Mouse (Mus musculus): ENCODE data around the gene Sept3.
A peak's percentile ranks its signal among the peaks of the same experiment; 100 is the strongest.

Gene Sept3

GRCm38 (mm10) chr15:82271201-82271600 is 3.5 kb upstream of the Sept3 start:
- peak; percentile 70 for DNase-seq (ENCODE audit: low spot score)

GRCm38 (mm10) chr15:82272295-82272694 is 2.4 kb upstream of the Sept3 start:
- DNase-seq (ENCODE audit: low spot score), result no peak

GRCm38 (mm10) chr15:82274927-82275901 is 521 bp downstream of the Sept3 start:
- peak; percentile 19 for DNase-seq (ENCODE audit: low spot score)

GRCm38 (mm10) chr15:82277591-82277990 is 2.9 kb downstream of the Sept3 start:
- DNase-seq (ENCODE audit: low spot score), result no peak

- DNase-seq (ENCODE audit: low spot score), result no peak
Observed at GRCm38 (mm10) chr15:82280638-82281037, 5.9 kb downstream of the Sept3 start.

- DNase-seq (ENCODE audit: low spot score), result no peak
Observed at GRCm38 (mm10) chr15:82286157-82286556, 11.5 kb downstream of the Sept3 start.

- DNase-seq (ENCODE audit: low spot score), result no peak
Observed at GRCm38 (mm10) chr15:82290252-82290651, 15.6 kb downstream of the Sept3 start.

GRCm38 (mm10) chr15:82292851-82293250 is 18.2 kb downstream of the Sept3 start:
- DNase-seq (ENCODE audit: low spot score), result no peak

GRCm38 (mm10) chr15:82293271-82293711 is 18.6 kb downstream of the Sept3 start:
- no peak for DNase-seq (ENCODE audit: low spot score)

- no peak for DNase-seq (ENCODE audit: low spot score)
Observed at GRCm38 (mm10) chr15:82294059-82294458, 19.4 kb downstream of the Sept3 start.

GRCm38 (mm10) chr15:82298764-82299561 is 24.3 kb downstream of the Sept3 start, which contains the start of gene Wbp2nl:
Gene Wbp2nl, plus strand, starts transcription at chr15:82298954.
- no peak for DNase-seq (ENCODE audit: low spot score)

- DNase-seq (ENCODE audit: low spot score), result no peak
Observed at GRCm38 (mm10) chr15:82307107-82307506, 32.4 kb downstream of the Sept3 start.

GRCm38 (mm10) chr15:82308416-82308815 is 33.7 kb downstream of the Sept3 start:
- DNase-seq (ENCODE audit: low spot score), result no peak

- DNase-seq (ENCODE audit: low spot score), result no peak
Observed at GRCm38 (mm10) chr15:82317839-82318238, 43.1 kb downstream of the Sept3 start.

GRCm38 (mm10) chr15:82319613-82320012 is 44.9 kb downstream of the Sept3 start:
- no peak for DNase-seq (ENCODE audit: low spot score)

- DNase-seq (ENCODE audit: low spot score), result no peak
Observed at GRCm38 (mm10) chr15:82322195-82322594, 47.5 kb downstream of the Sept3 start.

GRCm38 (mm10) chr15:82325382-82325781 is 50.7 kb downstream of the Sept3 start:
- DNase-seq (ENCODE audit: low spot score), result no peak

GRCm38 (mm10) chr15:82335194-82335593 is 60.5 kb downstream of the Sept3 start:
- no peak for DNase-seq (ENCODE audit: low spot score)

- no peak for DNase-seq (ENCODE audit: low spot score)
Observed at GRCm38 (mm10) chr15:82336629-82337028, 61.9 kb downstream of the Sept3 start.

GRCm38 (mm10) chr15:82337875-82338274 is 63.2 kb downstream of the Sept3 start:
- DNase-seq (ENCODE audit: low spot score), result no peak

- peak; percentile 95 for DNase-seq (ENCODE audit: low spot score)
Observed at GRCm38 (mm10) chr15:82338593-82339112, 64.0 kb downstream of the Sept3 start, which contains the start of the genes Naga, Pheta2 and Smdt1. Gene Naga, minus strand, starts transcription at chr15:82338925. Gene Pheta2, plus strand, starts transcription at chr15:82338942. Gene Smdt1, plus strand, starts transcription at chr15:82338959.

GRCm38 (mm10) chr15:82339150-82339549 is 64.5 kb downstream of the Sept3 start:
- no peak for DNase-seq (ENCODE audit: low spot score)
